Mouse (Mus musculus): Measurements from ENCODE around the gene Rnf24.

DNA sequence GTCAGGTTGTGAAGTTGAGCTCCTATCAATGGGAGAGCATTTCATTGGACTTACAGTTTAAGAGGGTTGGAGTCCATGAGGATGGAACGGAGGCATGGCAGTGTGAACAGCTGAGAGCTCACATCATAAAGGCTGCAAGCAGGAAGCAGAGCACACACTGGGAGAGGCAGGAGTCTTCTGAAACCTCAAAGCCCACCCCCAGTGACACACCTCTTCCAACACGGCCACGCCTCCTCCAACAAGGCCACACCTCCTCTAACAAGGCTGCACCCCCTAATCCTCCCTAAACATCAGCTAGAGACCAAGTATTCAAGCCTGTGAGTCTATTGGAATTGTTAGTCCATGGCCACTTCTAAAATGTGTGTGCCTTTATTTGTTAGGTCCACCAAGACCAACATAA, 97.0 kb downstream of the Rnf24 start:
- no peak for TF ChIP-seq CTCF (IDR thresholded peaks at IDR 0.05; ENCODE audit: low read depth, low read length)
- TF ChIP-seq POLR2A (IDR thresholded peaks at IDR 0.05; ENCODE audit: extremely low read depth, insufficient read depth, low read length): no peak
